ENCODE assay signal across 17 mouse cellular contexts in genomic region chr10:68669330-68669729, GRCm38 (mm10).
"Had no signal": no experiment of that assay in that cellular context is flagged by ENCODE, and none has a peak within 500 bp of the region (broad histone marks: within the 10 kb centered on the region; RNA-seq: fewer than 3 reads in every experiment).

No protein-coding gene starts in this region.

- H3K4me3 ChIP-seq: lung, embryonic 15.5 days; megakaryocyte, embryonic 14.5 days; midbrain, embryonic 13.5 days; midbrain, embryonic 15.5 days; neural tube, embryonic 12.5 days; stomach, embryonic 15.5 days had no signal

- H3K36me3 ChIP-seq: lung, embryonic 15.5 days; midbrain, embryonic 13.5 days; midbrain, embryonic 15.5 days; neural tube, embryonic 12.5 days; stomach, embryonic 15.5 days had no signal

- H3K27ac ChIP-seq: lung, embryonic 15.5 days; macrophage; midbrain, embryonic 13.5 days; midbrain, embryonic 15.5 days; neural tube, embryonic 12.5 days; stomach, embryonic 15.5 days; stomach, postnatal 0 days had no signal

- H3K4me1 ChIP-seq: lung, embryonic 15.5 days; neural tube, embryonic 12.5 days; stomach, embryonic 15.5 days had no signal

- H3K27me3 ChIP-seq: lung, embryonic 15.5 days; megakaryocyte, embryonic 14.5 days; midbrain, embryonic 13.5 days; midbrain, embryonic 15.5 days; neural tube, embryonic 12.5 days; stomach, embryonic 15.5 days had no signal

- DNase-seq: lung, adult 2 months; lung, postnatal 14 days; lung, postnatal 36 days; right cerebral cortex, postnatal 14 days; thymus, adult 2 months; thymus, postnatal 25 days; thymus, postnatal 4 days had no signal

- H3K4me2 ChIP-seq: lung, embryonic 15.5 days; midbrain, embryonic 11.5 days; midbrain, embryonic 13.5 days; neural tube, embryonic 12.5 days; stomach, embryonic 15.5 days had no signal

- ATAC-seq: lung, postnatal 0 days; midbrain, embryonic 13.5 days; midbrain, embryonic 15.5 days had no signal

- H3K9me3 ChIP-seq: lung, embryonic 15.5 days; megakaryocyte, embryonic 14.5 days; midbrain, embryonic 15.5 days; neural tube, embryonic 12.5 days; stomach, embryonic 15.5 days had no signal

- H3K9ac ChIP-seq: lung, embryonic 15.5 days; midbrain, embryonic 13.5 days; midbrain, embryonic 15.5 days; neural tube, embryonic 12.5 days; stomach, embryonic 15.5 days had no signal
